Mouse (Mus musculus) cerebellum, adult 2 months (tissue): ENCODE data around the gene Ror2.

ENCODE experiments used
- CTCF ChIP-seq: fragments of 200-500 bp; IDR thresholded peaks from 2 replicates; pipeline ENCODE4 v1.5.1; 2011; ENCODE audit warnings: low read depth, mild to moderate bottlenecking, control low read depth, low read length, moderate library complexity, borderline replicate concordance; ENCODE audit not compliant: insufficient read depth
- POLR2A ChIP-seq: fragments of 200-500 bp; IDR thresholded peaks from 2 replicates; pipeline ENCODE4 v1.6.1; 2011; ENCODE audit warnings: low read length, control low read depth, borderline replicate concordance; ENCODE audit not compliant: insufficient read depth

DNA sequence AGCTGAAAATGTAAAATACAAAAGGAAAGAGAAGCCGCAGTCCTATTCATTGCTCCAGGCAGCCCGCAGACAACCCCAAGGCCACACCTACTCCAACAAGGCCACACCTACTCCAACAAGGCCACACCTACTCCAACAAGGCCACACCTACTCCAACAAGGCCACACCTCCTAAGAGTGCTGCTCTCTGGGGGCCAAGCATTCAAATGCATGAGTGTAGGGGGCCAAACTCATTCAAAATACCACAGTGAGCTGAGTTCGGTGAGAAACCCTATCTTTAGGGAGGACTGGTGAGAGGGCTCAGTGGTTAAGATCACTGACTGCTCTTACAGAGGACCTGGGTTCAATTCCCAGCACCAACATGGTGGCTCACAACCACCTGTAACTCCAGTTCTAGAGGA, 60.0 kb downstream of the Ror2 start:
- no peak for TF ChIP-seq POLR2A
- TF ChIP-seq CTCF = no peak
